Mouse (Mus musculus): ENCODE results near the gene Itpkb.

- no peak for TF ChIP-seq CTCF (conservative IDR thresholded peaks at IDR 0.05; ENCODE audit: insufficient read depth, insufficient read length, low read depth, low read length)
- TF ChIP-seq POLR2A (IDR thresholded peaks at IDR 0.05; ENCODE audit: low read depth, low read length) = no peak
These were observed 71.4 kb downstream of the Itpkb start for GRCm38 (mm10) chr1:180401725-180402124.
